Mouse (Mus musculus) T-helper 1 cell (primary cell): ENCODE measurements around the gene Vmn1r18.
"Not testable (repeated sequence)": the region's sequence is repeated elsewhere in the genome, so short reads cannot be mapped to it uniquely, and the experiment has no call there.

ENCODE experiments used
- in situ Hi-C: fragments of 300-600 bp; cut with MboI, MseI; formaldehyde crosslinking; loops from one replicate; pipeline ENCODE4 v1.15.1; 2025; ENCODE audit warnings: high pct_unique_total_duplicates

Vmn1r18 gene

GRCm38 (mm10) chr6:57395683-57396082, at the start of gene Vmn1r18:
Vmn1r18 (minus strand) TSS chr6:57395783.
- in situ Hi-C loops = no loop called here

GRCm38 (mm10) chr6:57431196-57431595, 35.6 kb upstream of the Vmn1r18 start:
- in situ Hi-C loops = loop anchor here (5.0 kb wide), 1 partner anchor 786 kb away; the partner anchor contains the start of gene Vmn1r27

- in situ Hi-C loops = no loop called here
Measured at GRCm38 (mm10) chr6:57428630-57429029, 33.0 kb upstream of the Vmn1r18 start, which contains the start of gene Vmn1r20. Vmn1r20 (plus strand) TSS chr6:57428930.

GRCm38 (mm10) chr6:57403480-57403879, 7.9 kb upstream of the Vmn1r18 start, which contains the start of gene Vmn1r19:
Vmn1r19 (plus strand) TSS chr6:57403780.
- in situ Hi-C loops = not testable (repeated sequence)

GRCm38 (mm10) chr6:57367496-57367895, 28.1 kb downstream of the Vmn1r18 start:
- in situ Hi-C loops = no loop called here

GRCm38 (mm10) chr6:57365866-57366265, 29.7 kb downstream of the Vmn1r18 start:
- in situ Hi-C loops = not testable (repeated sequence)

GRCm38 (mm10) chr6:57363627-57364026, 32.0 kb downstream of the Vmn1r18 start, which contains the start of gene Vmn1r17:
Vmn1r17 (minus strand) TSS chr6:57363727.
- in situ Hi-C loops = no loop called here

GRCm38 (mm10) chr6:57356864-57357263, 38.7 kb downstream of the Vmn1r18 start:
- in situ Hi-C loops = no loop called here

GRCm38 (mm10) chr6:57329394-57329793, 66.2 kb downstream of the Vmn1r18 start, which contains the start of gene Vmn1r16:
Vmn1r16 (minus strand) TSS chr6:57329494.
- in situ Hi-C loops = no loop called here
